Mouse (Mus musculus) lung, adult 18-20 months (tissue): ENCODE data around the gene Flywch2.
A peak's percentile ranks its signal among the peaks of the same experiment; 100 is the strongest.
"Not testable (repeated sequence)": the region's sequence is repeated elsewhere in the genome, so short reads cannot be mapped to it uniquely, and the experiment has no call there.

Experiments used
- DNase-seq, 2 experiments: peaks; one replicate each; pipeline ENCODE4 v3.0.0; 2022; ENCODE audit warnings: mixed read lengths in 2 of 2

The Flywch2 gene

GRCm38 (mm10) chr17:23790269-23791078 lies 4.6 kb upstream of the Flywch2 start, which contains the start of gene Srrm2:
Gene Srrm2 (plus strand): TSS chr17:23790532.
- DNase-seq = peak; percentile 58 to 63

DNA sequence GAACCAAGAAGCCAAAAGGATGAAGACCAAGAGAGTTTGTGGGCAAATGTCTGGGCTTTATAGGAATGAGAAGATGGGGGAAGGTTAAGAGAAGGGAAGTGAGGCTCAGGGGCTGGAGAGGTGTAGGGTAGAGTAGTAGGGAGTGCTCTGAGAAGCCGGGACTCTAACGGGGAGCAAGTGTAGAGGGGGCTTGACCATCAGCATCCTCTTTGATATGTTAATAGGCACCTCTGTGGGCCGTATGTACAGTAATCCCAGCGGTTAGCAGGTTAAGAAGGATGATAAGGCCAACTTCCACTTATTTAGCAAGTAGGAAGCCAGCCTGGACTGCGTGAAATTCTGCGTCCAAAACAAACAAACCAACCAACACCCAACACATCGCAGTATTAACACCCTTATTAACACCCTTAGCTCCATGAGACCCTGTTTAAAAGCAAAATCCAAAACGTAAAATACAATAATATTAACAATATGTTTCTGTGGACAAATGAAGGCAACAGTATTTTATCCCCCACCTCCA lies 3.9 kb upstream of the Flywch2 start:
- DNase-seq = no peak

- DNase-seq = no peak
These were observed 3.1 kb upstream of the Flywch2 start for GRCm38 (mm10) chr17:23788973-23789372.

DNA sequence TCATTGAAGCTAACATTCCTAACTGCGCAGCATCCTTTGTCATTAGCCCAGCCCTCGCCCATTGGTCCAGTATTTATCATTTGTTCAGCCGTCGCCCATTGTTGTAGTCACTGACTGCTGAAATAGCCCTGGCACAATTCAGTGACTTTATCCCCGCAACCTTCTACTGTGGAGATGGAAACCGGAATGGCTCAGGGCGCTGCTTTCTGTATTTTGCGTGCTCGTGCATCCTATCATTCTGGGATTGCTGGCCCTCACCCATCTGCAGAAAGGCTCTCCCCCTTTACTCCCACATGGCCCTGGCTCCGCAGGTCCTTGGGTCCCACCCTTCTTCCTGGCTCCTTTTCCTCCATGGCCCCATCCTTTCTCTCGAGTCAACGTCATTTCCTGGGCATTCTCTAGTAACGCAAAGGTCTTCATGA lies 640 bp upstream of the Flywch2 start:
- DNase-seq = no peak

GRCm38 (mm10) chr17:23783352-23783751 lies 2.5 kb downstream of the Flywch2 start:
- no peak for DNase-seq

DNA sequence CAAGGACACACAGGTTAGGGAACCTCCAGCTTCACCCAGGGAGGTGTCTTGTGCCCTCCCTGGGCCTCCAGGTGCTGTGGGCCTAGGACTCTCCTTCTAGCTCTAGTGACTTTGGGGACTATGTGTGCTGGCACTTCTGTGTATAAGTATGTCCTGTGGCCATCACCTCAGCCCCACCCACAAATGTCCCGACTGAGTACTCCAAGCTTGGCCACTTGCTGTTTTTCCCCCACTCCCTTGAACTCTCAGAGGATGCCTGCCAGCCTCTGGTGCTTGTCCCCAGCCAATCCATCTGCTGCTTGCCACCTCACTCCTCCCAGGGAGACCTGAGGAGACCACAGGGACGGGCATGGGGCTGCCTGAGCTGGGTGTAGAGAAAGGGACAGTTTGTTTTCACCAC lies 7.4 kb downstream of the Flywch2 start:
- DNase-seq = peak; percentile 32 to 59

DNA sequence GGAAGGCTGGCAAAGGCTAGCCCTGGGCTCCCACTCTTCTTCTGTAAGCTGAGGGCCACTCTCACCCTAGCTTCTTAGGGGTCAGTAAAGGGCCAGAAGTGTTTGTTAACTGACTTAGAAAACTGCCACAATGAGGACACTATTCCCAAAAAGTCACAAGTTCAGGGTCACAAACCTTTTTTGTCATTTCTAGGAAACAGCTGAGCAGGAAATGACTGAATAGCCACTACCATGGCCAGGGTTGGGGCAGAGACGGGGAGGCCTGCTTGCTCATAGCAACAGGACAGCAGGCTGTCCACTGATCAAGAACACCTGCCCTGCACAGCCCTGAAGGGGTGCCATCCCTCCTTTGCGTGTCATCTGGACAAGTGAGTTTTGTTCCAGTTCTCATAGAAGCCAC lies 8.7 kb downstream of the Flywch2 start:
- no peak for DNase-seq

DNA sequence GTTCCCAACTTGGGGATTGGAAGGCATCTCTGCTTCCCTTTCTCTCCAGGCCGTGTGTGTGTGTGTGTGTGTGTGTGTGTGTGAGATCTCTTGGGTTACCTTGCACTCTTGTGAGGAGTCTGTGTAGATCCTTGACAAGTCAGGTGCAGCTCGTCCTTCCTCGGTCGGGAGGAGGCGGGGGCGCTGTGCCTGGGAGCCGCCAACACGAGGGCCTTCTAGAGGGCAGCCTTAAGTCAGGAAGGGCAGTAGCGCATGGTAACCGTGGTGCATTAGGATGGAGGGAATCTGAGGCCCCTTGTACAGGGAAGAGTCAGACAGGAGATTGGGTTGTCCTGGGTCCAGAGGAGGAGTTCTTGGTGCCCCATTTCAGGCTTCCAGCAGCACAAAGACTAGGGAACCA lies 9.7 kb downstream of the Flywch2 start:
- no peak for DNase-seq

DNA sequence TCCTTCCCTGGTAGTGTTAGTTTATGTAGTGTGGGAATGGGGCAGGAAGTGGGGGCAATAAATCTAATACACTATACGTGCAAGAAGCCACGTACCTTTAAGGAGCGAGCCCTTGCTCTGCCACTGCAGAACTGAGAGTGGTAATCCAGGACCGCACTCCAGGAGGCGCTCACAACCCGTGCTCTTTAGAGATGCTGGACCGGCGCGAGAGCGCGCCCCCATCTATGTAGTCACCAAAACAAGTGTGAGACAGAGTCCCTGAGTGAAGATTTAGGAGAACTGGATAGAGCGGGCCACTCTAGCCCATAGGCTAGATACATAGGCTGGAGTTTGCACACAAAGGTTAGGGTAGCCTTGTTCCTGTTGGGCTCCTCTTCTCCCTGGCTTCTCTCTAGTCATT lies 11.8 kb downstream of the Flywch2 start:
- peak; percentile 86 for DNase-seq

- DNase-seq = no peak
These were observed 12.2 kb downstream of the Flywch2 start for GRCm38 (mm10) chr17:23773676-23774075.

- not testable (repeated sequence) for DNase-seq
These were observed 13.7 kb downstream of the Flywch2 start for GRCm38 (mm10) chr17:23772219-23772556.

GRCm38 (mm10) chr17:23771284-23772218 lies 14.3 kb downstream of the Flywch2 start, which contains the start of gene Flywch1:
Gene Flywch1 (minus strand): TSS chr17:23771602.
- peak; percentile 99 for DNase-seq

- DNase-seq = peak in 1 of 2 experiments; percentile 17
These were observed 15.0 kb downstream of the Flywch2 start for GRCm38 (mm10) chr17:23770896-23771283.

GRCm38 (mm10) chr17:23770493-23770892 lies 15.4 kb downstream of the Flywch2 start:
- DNase-seq = no peak

GRCm38 (mm10) chr17:23762976-23763375 lies 22.9 kb downstream of the Flywch2 start:
- no peak for DNase-seq

DNA sequence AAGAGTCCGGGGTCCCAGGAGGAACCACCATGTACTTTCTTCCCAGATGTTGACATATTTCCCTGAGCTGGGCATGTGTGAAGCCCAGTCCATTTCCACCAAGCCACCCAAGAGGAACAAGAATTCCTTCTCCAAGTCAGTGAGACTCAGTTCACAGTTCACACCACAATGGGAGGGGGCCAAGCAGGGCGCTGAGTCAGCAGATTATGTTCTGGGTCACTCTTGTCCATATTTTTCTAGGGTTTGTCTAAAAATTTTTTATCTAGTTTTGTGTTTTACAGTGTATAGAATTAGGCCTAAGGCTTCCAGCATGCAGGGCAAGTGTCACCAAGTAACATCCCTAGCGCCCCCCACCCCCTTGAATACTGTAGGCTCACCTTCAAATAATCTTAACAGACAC lies 24.7 kb downstream of the Flywch2 start:
- no peak for DNase-seq

- no peak for DNase-seq
These were observed 25.6 kb downstream of the Flywch2 start for GRCm38 (mm10) chr17:23760231-23760630.

DNA sequence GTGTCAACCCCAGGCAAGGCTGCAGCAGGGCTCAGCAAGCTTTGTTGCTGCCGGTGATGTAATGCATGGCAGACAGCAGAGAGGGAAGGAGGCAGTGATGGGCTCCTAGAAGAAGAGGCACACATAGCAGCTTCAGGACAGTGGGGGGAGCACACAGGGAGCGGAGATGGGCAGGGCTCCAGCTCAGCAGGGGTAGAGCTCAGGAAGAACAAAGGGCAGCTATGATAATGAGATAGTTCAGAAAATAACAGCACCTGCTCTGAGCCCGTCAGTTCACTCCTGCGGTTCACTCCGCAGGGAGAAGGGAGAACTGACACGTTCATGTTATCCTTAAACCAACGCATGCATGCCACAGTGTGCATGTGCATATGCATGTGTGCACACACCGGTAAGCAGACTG lies 27.1 kb downstream of the Flywch2 start:
- no peak for DNase-seq

GRCm38 (mm10) chr17:23757581-23757980 lies 28.3 kb downstream of the Flywch2 start:
- no peak for DNase-seq

DNA sequence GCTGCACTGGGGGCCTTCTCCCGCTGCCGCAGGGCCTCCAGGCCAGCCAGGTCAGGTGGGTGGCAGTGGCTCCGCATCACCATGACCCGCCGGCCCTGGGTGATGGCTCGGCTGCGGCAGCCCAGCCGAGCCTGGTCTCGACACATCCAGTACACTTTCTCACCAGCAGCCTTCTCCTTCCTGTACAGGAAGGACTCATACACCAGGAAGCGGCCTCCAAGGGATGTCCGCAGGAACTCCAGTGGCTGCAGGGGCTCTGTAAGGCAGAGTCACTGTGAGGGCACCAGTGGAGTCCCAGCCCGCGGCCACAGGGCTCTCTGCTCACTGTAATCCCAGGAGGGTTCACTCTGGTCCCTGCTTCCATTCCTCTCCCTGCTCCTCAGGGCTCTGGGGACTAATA lies 30.2 kb downstream of the Flywch2 start:
- DNase-seq = no peak

GRCm38 (mm10) chr17:23749400-23750191 lies 36.3 kb downstream of the Flywch2 start:
- no peak for DNase-seq

DNA sequence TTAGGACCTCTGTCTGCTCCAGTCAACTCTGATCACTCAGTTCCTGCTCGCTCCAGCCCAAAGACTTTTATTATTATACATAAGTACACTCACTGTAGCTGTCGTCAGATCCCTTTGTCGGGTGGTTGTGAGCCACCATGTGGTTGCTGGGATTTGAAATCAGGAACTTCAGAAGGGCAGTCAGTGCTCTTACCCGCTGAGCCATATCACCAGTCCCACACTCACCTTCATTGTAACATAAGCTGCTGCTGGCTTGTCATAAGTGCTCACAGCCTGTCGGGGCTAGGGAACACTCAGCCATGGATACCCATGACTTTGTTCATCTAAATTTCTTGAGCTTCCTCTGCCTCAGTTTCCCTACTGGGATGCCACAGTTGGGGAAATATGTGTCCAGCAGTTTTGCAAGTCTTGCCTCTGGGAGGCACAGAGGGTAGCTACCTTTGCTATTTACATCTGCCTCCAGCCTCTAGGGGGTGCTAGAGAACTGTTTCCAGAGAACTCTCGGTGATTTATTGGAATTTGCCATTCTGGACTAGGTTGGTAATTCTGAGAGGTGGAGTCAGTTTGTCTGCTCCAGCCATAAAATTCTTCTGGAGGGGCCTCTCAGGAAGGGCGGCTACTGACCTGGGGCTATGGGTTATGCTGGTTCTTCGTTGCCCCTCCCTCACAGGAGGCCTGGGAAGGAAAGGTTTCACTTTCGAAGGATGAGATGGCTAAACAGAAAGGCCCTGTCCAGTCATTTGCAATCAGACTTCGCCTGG lies 37.1 kb downstream of the Flywch2 start:
- peak; percentile 77 to 88 for DNase-seq
